Mouse (Mus musculus): ENCODE measurements around the gene Hist2h4. TPM values are rescaled to one million over a fixed set of nuclear protein-coding genes. Genes with fewer than 3 reads are reported as not detected.
A peak's percentile ranks its signal among the peaks of the same experiment; 100 is the strongest.
"Not testable (repeated sequence)": the region's sequence is repeated elsewhere in the genome, so short reads cannot be mapped to it uniquely, and the experiment has no call there.

Gene Hist2h4
- polyA plus RNA-seq, 1 experiment from 2014 or later, result 9.8 TPM

- Histone ChIP-seq H3K4me2 (ENCODE audit: low read depth, low read length) (no peak overlapping the region), H3K4me1 (replicated peaks; ENCODE audit: control insufficient read depth, insufficient read depth, low read length) (peaks cover 12% of the 10 kb centered on the region), H3K9me3 (ENCODE audit: control insufficient read depth, low read length) (no peaks in the 10 kb centered on the region), H3K36me3 (ENCODE audit: control insufficient read depth, insufficient read depth, low read length) (no peaks in the 10 kb centered on the region), H3K9ac (ENCODE audit: low read length) (no peak overlapping the region), H3K4me3 (ENCODE audit: low read length) (no peak overlapping the region), H3K27me3 (ENCODE audit: control insufficient read depth, insufficient read depth, low read depth, low read length) (no peaks in the 10 kb centered on the region; the same call in 1 of the 2 replicates), H3K27ac (ENCODE audit: low read length) (no peak overlapping the region)
- ATAC-seq (ENCODE audit: low read depth), result no peak
- 81% methylated on average over 17 of the region's 17 CpGs for WGBS
Measured at GRCm38 (mm10) chr3:96273591-96274465, 10.7 kb upstream of the Hist2h4 start.

DNA sequence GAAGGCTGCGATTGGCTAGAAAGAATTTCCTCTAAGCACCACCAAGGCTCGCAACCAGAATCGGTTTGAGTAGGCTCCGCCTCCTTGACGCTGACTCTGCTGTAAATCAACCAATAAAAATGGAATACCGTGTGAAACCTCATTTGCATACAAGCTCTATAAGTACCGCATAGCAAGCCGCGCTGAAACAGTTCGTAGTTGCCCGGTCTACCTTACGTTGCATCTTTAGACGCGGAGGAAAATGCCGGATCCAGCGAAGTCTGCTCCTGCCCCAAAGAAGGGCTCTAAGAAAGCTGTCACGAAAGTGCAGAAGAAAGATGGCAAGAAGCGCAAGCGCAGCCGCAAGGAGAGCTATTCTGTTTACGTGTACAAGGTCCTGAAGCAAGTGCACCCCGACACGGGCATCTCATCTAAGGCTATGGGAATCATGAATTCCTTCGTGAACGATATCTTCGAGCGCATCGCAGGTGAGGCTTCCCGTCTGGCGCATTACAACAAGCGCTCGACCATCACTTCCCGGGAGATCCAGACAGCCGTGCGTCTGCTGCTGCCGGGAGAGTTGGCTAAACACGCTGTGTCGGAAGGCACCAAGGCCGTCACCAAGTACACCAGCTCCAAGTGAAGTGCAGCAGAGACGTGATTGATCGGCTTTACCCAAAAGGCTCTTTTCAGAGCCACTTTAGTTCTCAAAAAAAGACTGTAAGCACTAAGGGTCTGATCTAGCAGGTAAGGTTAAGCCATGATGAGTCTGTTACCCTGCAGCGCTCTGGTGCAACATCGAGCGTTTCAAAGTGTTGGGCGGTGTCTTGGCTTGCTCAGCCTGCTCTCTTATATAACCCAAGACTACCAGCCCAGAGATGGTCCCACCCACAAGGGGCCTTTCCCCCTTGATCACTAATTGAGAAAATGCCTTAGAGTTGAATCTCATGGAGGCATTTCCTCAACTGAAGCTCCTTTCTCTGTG, 6.7 kb upstream of the Hist2h4 start, which contains the start of gene Hist2h2bb:
Gene Hist2h2bb, plus strand, starts transcription at position 242 of the 964 bp plus-strand sequence.
- H3K9ac ChIP-seq (ENCODE audit: low read length), result peak within 1 kb of the TSS; percentile 80
- no peaks in the 10 kb centered on the region for H3K9me3 ChIP-seq (ENCODE audit: control insufficient read depth, low read length)
- H3K4me2 ChIP-seq (ENCODE audit: low read depth, low read length), result peak within 1 kb of the TSS; percentile 91
- peak within 1 kb of the TSS; percentile 99 for H3K27ac ChIP-seq (ENCODE audit: low read length)
- ATAC-seq (ENCODE audit: low read depth), result peak; percentile 96
- peaks cover 4% of the 10 kb centered on the region for H3K4me1 ChIP-seq (replicated peaks; ENCODE audit: control insufficient read depth, insufficient read depth, low read length)
- under 1% methylated on average over 45 of the region's 45 CpGs for WGBS
- no peaks in the 10 kb centered on the region for H3K27me3 ChIP-seq (ENCODE audit: control insufficient read depth, insufficient read depth, low read depth, low read length)
- no peaks in the 10 kb centered on the region for H3K36me3 ChIP-seq (ENCODE audit: control insufficient read depth, insufficient read depth, low read length)
- H3K4me3 ChIP-seq (ENCODE audit: low read length), result peak within 1 kb of the TSS; percentile 64

GRCm38 (mm10) chr3:96268776-96269378, 5.8 kb upstream of the Hist2h4 start:
- peaks cover 11% of the 10 kb centered on the region for H3K4me1 ChIP-seq (replicated peaks; ENCODE audit: control insufficient read depth, insufficient read depth, low read length)
- not testable (repeated sequence) for H3K9me3 ChIP-seq (ENCODE audit: control insufficient read depth, low read length); H3K27me3 ChIP-seq (ENCODE audit: control insufficient read depth, insufficient read depth, low read depth, low read length); H3K36me3 ChIP-seq (ENCODE audit: control insufficient read depth, insufficient read depth, low read length)
- peak; percentile 20 for ATAC-seq (ENCODE audit: low read depth)
- H3K9ac ChIP-seq (ENCODE audit: low read length), result peak overlapping the region; percentile 72
- 0% methylated on average over 10 of the region's 44 CpGs for WGBS
- peak overlapping the region; percentile 64 for H3K4me3 ChIP-seq (ENCODE audit: low read length)
- H3K27ac ChIP-seq (ENCODE audit: low read length), result peak overlapping the region; percentile 99
- peak overlapping the region; percentile 71 for H3K4me2 ChIP-seq (ENCODE audit: low read depth, low read length)

- Histone ChIP-seq H3K27me3 (ENCODE audit: control insufficient read depth, insufficient read depth, low read depth, low read length) (no peaks in the 10 kb centered on the region), H3K9me3 (ENCODE audit: control insufficient read depth, low read length) (no peaks in the 10 kb centered on the region), H3K4me2 (ENCODE audit: low read depth, low read length) (peak within 1 kb of the TSS; percentile 91), H3K4me1 (replicated peaks; ENCODE audit: control insufficient read depth, insufficient read depth, low read length) (peaks cover 11% of the 10 kb centered on the region), H3K4me3 (ENCODE audit: low read length) (peak within 1 kb of the TSS; percentile 64), H3K27ac (ENCODE audit: low read length) (peak within 1 kb of the TSS; percentile 99), H3K36me3 (ENCODE audit: control insufficient read depth, insufficient read depth, low read length) (no peaks in the 10 kb centered on the region), H3K9ac (ENCODE audit: low read length) (peak within 1 kb of the TSS; percentile 72)
- 12% methylated on average over 30 of the region's 30 CpGs for WGBS
- peak; percentile 66 for ATAC-seq (ENCODE audit: low read depth)
Measured at GRCm38 (mm10) chr3:96268051-96268775, 5.1 kb upstream of the Hist2h4 start, which contains the start of gene Hist2h3b. Gene Hist2h3b, plus strand, starts transcription at chr3:96268654.

DNA sequence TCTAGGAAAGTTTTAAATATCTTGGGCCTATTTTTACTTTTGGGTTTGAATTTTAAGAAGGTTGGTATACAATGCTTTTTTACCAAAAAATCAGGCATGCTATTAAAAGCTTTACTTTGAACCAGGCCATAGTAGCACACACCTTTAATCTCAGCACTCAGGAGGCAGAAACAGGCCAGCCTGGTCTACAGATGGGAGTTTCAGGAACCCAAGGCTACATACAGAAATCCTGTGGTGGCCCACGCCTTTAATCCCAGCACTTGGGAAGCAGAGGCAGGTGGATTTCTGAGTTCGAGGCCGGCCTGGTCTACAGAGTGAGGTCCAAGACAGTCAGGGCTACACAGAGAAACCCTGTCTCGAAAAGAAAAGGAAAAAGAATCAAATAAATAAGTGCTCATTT, 4.4 kb upstream of the Hist2h4 start:
- Histone ChIP-seq H3K27ac (ENCODE audit: low read length) (peak overlapping the region; percentile 92), H3K27me3 (ENCODE audit: control insufficient read depth, insufficient read depth, low read depth, low read length) (no peaks in the 10 kb centered on the region), H3K36me3 (ENCODE audit: control insufficient read depth, insufficient read depth, low read length) (no peaks in the 10 kb centered on the region), H3K9me3 (ENCODE audit: control insufficient read depth, low read length) (no peaks in the 10 kb centered on the region), H3K4me1 (replicated peaks; ENCODE audit: control insufficient read depth, insufficient read depth, low read length) (peaks cover 11% of the 10 kb centered on the region), H3K9ac (ENCODE audit: low read length) (peak overlapping the region; percentile 40), H3K4me2 (ENCODE audit: low read depth, low read length) (peak overlapping the region; percentile 55), H3K4me3 (ENCODE audit: low read length) (no peak overlapping the region)
- no peak for ATAC-seq (ENCODE audit: low read depth)
- 68% methylated on average over 4 of the region's 4 CpGs for WGBS

GRCm38 (mm10) chr3:96266132-96266710, 3.1 kb upstream of the Hist2h4 start:
- Histone ChIP-seq H3K27ac (ENCODE audit: low read length) (no peak overlapping the region), H3K9me3 (ENCODE audit: control insufficient read depth, low read length) (no peaks in the 10 kb centered on the region), H3K36me3 (ENCODE audit: control insufficient read depth, insufficient read depth, low read length) (no peaks in the 10 kb centered on the region), H3K4me1 (replicated peaks; ENCODE audit: control insufficient read depth, insufficient read depth, low read length) (peaks cover 16% of the 10 kb centered on the region), H3K9ac (ENCODE audit: low read length) (no peak overlapping the region), H3K4me3 (ENCODE audit: low read length) (no peak overlapping the region), H3K27me3 (ENCODE audit: control insufficient read depth, insufficient read depth, low read depth, low read length) (no peaks in the 10 kb centered on the region), H3K4me2 (ENCODE audit: low read depth, low read length) (no peak overlapping the region)
- WGBS, result 74% methylated on average over 8 of the region's 8 CpGs
- ATAC-seq (ENCODE audit: low read depth), result no peak

DNA sequence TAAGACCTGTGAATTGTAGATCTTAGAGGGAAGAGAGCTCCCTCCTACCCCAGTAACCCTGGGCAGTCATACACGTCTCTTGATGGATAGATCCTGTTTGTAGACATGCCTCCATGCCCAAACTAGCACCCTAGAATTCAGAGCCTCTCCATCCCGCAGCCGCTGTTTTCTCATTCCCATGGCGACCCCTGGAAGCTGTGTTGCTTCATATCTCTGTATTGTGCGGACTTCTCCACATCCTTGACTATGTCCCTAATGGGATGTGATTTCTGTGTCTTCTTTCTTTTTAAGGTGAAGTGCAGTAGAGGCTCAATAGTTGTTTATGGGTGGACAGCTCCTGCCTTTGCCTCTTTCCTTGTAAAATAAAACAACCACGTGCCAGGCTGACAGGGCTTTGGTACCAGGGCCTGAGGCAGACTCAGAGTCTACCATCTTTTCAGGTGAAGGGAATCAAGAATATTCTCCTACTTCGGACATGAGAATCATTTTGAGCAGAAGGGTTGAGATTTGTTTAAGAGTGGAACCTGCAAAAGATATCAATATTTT, 1.4 kb upstream of the Hist2h4 start:
- H3K27ac ChIP-seq (ENCODE audit: low read length), result peak overlapping the region; percentile 97
- peak overlapping the region; percentile 84 for H3K4me2 ChIP-seq (ENCODE audit: low read depth, low read length)
- no peaks in the 10 kb centered on the region for H3K9me3 ChIP-seq (ENCODE audit: control insufficient read depth, low read length)
- no peak for ATAC-seq (ENCODE audit: low read depth)
- H3K27me3 ChIP-seq (ENCODE audit: control insufficient read depth, insufficient read depth, low read depth, low read length), result no peaks in the 10 kb centered on the region
- peaks cover 12% of the 10 kb centered on the region for H3K4me1 ChIP-seq (replicated peaks; ENCODE audit: control insufficient read depth, insufficient read depth, low read length)
- H3K9ac ChIP-seq (ENCODE audit: low read length), result peak overlapping the region; percentile 80
- 68% methylated on average over 7 of the region's 7 CpGs for WGBS
- peak overlapping the region; percentile 63 for H3K4me3 ChIP-seq (ENCODE audit: low read length)
- no peaks in the 10 kb centered on the region for H3K36me3 ChIP-seq (ENCODE audit: control insufficient read depth, insufficient read depth, low read length)
